Mouse (Mus musculus): ENCODE measurements around the gene Selplg. TPM values are rescaled to one million over a fixed set of nuclear protein-coding genes. Genes with fewer than 3 reads are reported as not detected.
A peak's percentile ranks its signal among the peaks of the same experiment; 100 is the strongest.

The Selplg gene
- total RNA-seq, 2 experiments from 2014 or later = 1.8 to 3.3 TPM

- peak; percentile 94 for DNase-seq
Observed at GRCm38 (mm10) chr5:113854494-113854893, 22.1 kb upstream of the Selplg start.

GRCm38 (mm10) chr5:113853541-113853940, 21.1 kb upstream of the Selplg start:
- DNase-seq = no peak

GRCm38 (mm10) chr5:113852463-113852862, 20.0 kb upstream of the Selplg start:
- DNase-seq = no peak

- DNase-seq = no peak
Observed at GRCm38 (mm10) chr5:113850680-113851230, 18.3 kb upstream of the Selplg start.

- DNase-seq = no peak
Observed at GRCm38 (mm10) chr5:113847636-113848035, 15.2 kb upstream of the Selplg start.

- DNase-seq = no peak
Observed at GRCm38 (mm10) chr5:113846656-113847055, 14.2 kb upstream of the Selplg start.

- DNase-seq = no peak
Observed at GRCm38 (mm10) chr5:113845627-113846026, 13.2 kb upstream of the Selplg start.

- peak; percentile 68 for DNase-seq
Observed at GRCm38 (mm10) chr5:113844721-113845120, 12.3 kb upstream of the Selplg start.

GRCm38 (mm10) chr5:113844106-113844505, 11.7 kb upstream of the Selplg start:
- DNase-seq = no peak

GRCm38 (mm10) chr5:113842906-113843305, 10.5 kb upstream of the Selplg start:
- DNase-seq = no peak

- DNase-seq = no peak
Observed at GRCm38 (mm10) chr5:113842244-113842643, 9.8 kb upstream of the Selplg start.

GRCm38 (mm10) chr5:113841243-113842225, 9.1 kb upstream of the Selplg start:
- DNase-seq = peak; percentile 6

GRCm38 (mm10) chr5:113840443-113840842, 8.0 kb upstream of the Selplg start:
- DNase-seq = no peak

- DNase-seq = no peak
Observed at GRCm38 (mm10) chr5:113836961-113837360, 4.5 kb upstream of the Selplg start.

- DNase-seq = no peak
Observed at GRCm38 (mm10) chr5:113833316-113833947, 988 bp upstream of the Selplg start.

GRCm38 (mm10) chr5:113831741-113832140, 703 bp downstream of the Selplg start:
- DNase-seq = no peak

- DNase-seq = no peak
Observed at GRCm38 (mm10) chr5:113830796-113831195, 1.6 kb downstream of the Selplg start.

GRCm38 (mm10) chr5:113830292-113830643, 2.2 kb downstream of the Selplg start:
- peak; percentile 23 for DNase-seq

GRCm38 (mm10) chr5:113829566-113830291, 2.7 kb downstream of the Selplg start:
- DNase-seq = peak; percentile 2

- DNase-seq = no peak
Observed at GRCm38 (mm10) chr5:113828481-113828880, 4.0 kb downstream of the Selplg start.

GRCm38 (mm10) chr5:113827991-113828411, 4.4 kb downstream of the Selplg start:
- DNase-seq = no peak

GRCm38 (mm10) chr5:113826619-113827018, 5.8 kb downstream of the Selplg start:
- peak; percentile 5 for DNase-seq
